Mouse (Mus musculus): Measurements from ENCODE around the gene Cryba4.
A peak's percentile ranks its signal among the peaks of the same experiment; 100 is the strongest.

Gene Cryba4

GRCm38 (mm10) chr5:112266011-112266777, 13.9 kb upstream of the Cryba4 start:
- DNase-seq (ENCODE audit: low read depth, low spot score), result peak; percentile 33

- peak; percentile 79 for DNase-seq (ENCODE audit: low read depth, low spot score)
These were observed 13.2 kb upstream of the Cryba4 start for GRCm38 (mm10) chr5:112265515-112265914.

- DNase-seq (ENCODE audit: low read depth, low spot score), result no peak
These were observed 12.8 kb upstream of the Cryba4 start for GRCm38 (mm10) chr5:112265110-112265509.

DNA sequence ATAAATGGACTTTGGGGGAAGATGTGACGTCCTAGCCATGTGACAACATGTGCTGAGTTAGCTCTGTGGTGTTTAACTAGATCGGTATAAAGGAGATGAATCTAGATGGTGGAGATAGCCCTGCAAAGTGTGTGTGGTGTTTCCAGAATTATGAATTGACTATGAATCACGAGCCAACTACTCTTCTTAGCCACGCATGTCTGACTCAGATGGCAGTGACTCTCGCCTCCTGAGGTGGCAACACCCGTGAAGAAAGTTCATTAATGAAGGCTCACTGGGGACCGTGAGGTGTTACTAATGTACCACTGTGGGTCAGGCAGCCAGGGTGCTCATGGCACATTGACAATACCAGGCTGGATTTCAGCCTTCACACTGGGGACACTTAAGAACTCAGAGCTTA, 11.8 kb upstream of the Cryba4 start:
- no peak for DNase-seq (ENCODE audit: low read depth, low spot score)

DNA sequence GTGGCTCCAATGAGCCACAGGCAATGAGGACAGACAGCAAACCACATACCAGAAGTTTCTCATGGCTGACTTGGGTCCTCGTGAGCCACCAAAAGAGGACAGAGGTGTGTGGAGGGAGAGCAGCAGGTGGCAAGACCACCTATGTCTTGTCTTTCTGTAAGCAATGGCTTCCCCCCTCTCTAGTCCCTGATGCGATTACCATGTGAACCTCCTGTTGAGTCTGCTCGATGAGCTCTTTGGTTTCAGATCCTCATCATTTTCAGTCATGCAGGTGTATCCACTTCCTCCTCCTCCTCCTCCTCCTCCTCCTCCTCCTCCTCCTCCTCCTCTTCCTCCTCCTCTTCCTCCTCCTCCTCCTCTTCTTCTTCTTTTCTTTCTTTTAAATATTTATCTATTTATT, 8.5 kb upstream of the Cryba4 start:
- no peak for DNase-seq (ENCODE audit: low read depth, low spot score)

GRCm38 (mm10) chr5:112259862-112260650, 7.7 kb upstream of the Cryba4 start:
- DNase-seq (ENCODE audit: low read depth, low spot score), result no peak

- no peak for DNase-seq (ENCODE audit: low read depth, low spot score)
These were observed 5.6 kb upstream of the Cryba4 start for GRCm38 (mm10) chr5:112257896-112258295.

DNA sequence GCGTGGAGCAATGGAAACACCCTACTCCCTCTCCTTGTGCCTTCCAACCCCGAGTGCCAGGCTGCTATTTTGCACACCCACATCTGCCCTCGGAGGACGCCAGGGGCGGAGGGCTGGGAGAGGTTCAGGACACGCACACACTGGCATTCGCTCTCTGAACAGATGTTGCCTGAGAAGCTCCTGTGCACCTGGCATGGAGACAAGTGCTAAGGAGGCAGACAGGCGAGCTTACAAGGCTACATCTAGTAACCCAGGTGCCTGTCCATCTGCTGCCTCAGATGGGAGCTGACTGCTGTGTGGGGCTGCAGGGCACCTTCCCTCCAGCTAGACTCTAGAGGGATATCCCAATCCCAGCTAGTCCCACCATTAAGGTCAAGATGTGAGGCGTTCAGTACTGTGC, 4.1 kb upstream of the Cryba4 start:
- DNase-seq (ENCODE audit: low read depth, low spot score), result no peak

DNA sequence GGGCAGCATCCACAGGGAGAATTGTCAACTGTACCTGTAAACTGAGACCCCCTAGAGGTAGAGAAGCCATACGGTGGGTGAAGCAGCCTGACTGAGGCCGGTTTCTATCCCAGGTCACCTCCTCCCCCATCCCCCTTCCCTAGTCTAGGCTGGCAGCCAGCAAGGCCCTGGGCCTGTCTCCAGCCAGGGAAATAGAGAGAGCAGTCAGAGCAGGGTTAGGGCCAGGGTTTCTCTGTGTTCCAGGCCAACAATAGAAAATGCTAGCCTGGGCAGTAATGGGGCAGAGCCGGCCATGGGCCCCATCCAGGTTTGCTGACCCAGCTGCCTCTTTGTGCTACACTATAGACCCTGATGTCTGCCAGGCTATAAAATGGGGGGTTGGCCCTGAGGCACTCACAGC, 3.1 kb upstream of the Cryba4 start, which contains the start of gene Crybb1:
TSS of gene Crybb1 (plus strand) at position 390 of the 400 bp plus-strand sequence.
- no peak for DNase-seq (ENCODE audit: low read depth, low spot score)

GRCm38 (mm10) chr5:112254282-112254806, 2.0 kb upstream of the Cryba4 start:
- no peak for DNase-seq (ENCODE audit: low read depth, low spot score)

- peak; percentile 67 for DNase-seq (ENCODE audit: low read depth, low spot score)
These were observed 851 bp upstream of the Cryba4 start for GRCm38 (mm10) chr5:112253169-112253568.

DNA sequence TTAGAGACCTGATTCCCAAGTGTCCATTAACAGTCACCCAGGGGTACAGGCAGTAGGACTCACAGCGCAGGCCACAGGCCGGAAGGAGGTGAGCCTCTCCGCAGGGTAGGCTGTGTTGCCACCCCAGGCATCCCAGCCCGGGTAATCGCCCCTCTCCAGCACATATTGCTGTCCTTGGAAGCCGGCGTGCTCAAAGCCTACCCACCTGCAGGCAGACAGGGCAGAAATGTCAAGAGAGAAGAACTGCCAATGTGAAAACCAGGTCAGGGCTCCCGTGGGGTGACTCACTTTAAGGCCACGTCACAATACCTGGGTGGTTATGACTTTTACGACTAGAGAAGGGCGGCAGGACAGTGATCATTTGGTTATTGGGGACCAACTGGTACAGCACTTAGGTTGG, 3.2 kb downstream of the Cryba4 start:
- no peak for DNase-seq (ENCODE audit: low read depth, low spot score)

DNA sequence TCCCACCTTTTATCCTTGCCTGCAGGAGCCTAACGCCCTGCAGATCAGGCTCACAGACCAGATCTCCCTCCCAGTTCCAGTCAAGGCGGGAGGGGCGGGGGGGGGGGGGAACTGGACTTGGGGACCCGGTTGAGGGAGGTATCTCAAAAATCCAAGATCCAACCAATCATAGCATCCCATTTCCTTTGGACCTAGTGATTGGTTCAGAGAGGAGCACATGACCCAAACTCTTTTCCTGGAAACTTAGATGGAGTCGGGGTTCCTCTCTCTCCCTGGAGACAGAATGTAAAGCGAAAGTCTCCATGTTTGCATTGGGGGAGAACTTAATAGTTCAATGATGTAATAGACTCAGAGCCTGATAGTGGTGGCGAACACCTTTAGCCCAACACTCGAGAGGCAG, 4.9 kb downstream of the Cryba4 start:
- DNase-seq (ENCODE audit: low read depth, low spot score), result peak; percentile 46

GRCm38 (mm10) chr5:112244890-112245615, 7.3 kb downstream of the Cryba4 start:
- peak; percentile 39 for DNase-seq (ENCODE audit: low read depth, low spot score)

- no peak for DNase-seq (ENCODE audit: low read depth, low spot score)
These were observed 8.1 kb downstream of the Cryba4 start for GRCm38 (mm10) chr5:112244275-112244562.

DNA sequence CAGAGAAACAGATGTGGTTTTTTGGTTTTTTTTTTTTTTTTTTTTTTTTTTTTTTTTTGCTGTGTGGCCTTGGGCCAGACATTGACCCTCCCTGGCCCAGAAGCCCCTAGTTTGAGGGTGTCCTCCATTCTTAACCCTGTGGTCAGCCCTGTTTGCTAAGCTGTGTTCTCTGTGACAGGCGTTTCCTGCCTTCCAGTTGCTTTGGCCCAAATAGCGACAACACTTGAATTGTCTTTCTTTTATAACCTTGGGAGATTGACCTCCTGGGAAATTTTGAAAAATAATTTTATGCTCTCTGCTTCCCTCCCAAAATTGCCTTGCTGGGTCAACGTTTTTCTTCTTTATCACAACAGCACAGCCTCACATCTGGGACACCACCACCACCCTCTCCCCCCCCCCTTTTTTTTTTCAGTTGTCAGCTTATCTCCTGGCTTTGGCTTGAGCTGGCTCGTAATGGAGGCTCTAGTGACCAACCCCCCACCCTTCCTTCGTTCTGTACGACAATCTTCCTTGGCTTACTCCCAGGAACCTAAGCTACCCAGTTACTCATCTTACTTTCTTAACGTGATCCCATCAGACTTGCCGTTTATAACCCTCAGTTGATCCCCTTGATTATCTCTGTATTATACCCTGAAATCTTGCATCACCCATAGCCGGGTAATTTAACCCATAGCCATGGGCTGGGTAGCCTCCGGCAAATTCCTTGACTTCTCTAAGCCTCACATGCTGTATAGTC, 8.6 kb downstream of the Cryba4 start:
- DNase-seq (ENCODE audit: low read depth, low spot score), result no peak

DNA sequence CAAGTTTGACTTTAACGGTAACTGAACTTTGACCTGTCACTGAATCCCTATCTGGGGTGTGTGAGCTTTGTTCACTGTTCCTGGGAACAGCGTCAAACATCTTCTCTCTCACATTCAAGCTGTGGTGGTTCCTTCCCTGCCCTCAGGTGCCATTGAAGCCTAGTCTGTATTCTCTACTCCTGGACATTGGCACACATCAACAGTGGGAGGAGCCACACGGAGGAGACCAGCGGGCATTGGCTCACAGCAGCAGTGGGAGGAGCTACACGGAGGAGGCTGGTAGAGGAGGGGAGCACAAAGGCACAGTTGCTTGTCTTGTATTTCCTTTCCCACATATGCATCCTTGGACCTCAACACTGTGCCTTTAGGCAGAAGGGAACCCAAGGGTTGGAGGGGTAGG, 9.3 kb downstream of the Cryba4 start:
- DNase-seq (ENCODE audit: low read depth, low spot score), result peak; percentile 73

DNA sequence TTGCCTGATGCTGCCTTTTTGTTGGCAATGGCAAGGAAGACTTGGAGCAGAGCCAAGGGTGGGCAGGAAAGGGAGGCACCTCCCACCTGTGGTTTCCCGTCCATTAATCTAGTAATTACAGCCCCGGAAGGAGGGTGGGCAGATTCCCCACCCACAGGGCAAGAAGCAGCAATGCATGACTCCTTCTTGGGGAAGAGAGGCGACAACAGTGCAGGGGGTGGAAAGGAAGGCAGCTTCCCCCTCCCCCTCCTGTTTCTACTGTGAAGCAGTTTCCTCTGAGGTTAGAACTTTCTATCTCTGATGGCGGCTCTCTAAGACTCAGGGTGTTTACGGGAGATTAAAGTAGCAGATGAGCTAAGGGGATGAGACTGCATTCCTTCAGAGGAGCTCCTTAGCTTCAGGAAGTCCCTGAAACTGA, 9.9 kb downstream of the Cryba4 start:
- DNase-seq (ENCODE audit: low read depth, low spot score), result no peak

DNA sequence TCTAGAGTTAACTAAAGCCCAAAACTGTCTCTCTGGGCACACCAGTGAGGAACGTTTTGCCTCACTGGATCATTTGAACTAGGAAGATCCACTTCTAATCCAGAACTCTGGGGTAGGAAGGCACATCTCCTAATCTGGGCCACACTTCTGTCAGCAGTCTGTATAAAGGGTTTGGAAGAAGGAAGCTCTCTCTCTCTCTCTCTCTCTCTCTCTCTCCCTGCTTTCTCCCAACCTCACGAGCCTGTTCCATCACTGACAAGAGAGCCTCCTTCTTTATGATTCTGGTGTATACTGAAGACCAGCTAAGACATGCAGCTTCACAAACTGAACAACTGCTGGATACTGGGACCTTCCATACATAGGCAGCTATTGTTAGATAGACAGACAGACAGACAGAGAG, 10.5 kb downstream of the Cryba4 start:
- no peak for DNase-seq (ENCODE audit: low read depth, low spot score)

DNA sequence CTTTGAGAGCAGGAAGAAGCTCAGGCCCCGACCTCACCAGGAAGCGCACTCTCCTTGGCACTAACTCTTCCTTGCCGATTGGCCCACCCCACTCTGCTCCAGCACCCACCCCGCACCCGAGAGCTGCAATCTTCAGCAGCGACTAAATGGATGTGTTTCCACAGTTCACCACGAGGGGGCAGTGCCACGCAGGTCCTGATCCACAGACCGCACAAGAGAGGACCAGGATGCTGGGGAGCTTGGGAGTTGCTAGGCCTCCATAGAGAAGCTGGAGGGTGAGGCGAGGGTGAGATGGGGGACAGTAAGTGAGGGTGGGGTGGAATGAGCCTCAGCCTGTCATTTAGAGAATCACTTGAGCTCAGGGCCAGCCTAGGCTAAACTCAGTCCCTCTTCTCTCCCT, 11.6 kb downstream of the Cryba4 start:
- peak; percentile 91 for DNase-seq (ENCODE audit: low read depth, low spot score)

DNA sequence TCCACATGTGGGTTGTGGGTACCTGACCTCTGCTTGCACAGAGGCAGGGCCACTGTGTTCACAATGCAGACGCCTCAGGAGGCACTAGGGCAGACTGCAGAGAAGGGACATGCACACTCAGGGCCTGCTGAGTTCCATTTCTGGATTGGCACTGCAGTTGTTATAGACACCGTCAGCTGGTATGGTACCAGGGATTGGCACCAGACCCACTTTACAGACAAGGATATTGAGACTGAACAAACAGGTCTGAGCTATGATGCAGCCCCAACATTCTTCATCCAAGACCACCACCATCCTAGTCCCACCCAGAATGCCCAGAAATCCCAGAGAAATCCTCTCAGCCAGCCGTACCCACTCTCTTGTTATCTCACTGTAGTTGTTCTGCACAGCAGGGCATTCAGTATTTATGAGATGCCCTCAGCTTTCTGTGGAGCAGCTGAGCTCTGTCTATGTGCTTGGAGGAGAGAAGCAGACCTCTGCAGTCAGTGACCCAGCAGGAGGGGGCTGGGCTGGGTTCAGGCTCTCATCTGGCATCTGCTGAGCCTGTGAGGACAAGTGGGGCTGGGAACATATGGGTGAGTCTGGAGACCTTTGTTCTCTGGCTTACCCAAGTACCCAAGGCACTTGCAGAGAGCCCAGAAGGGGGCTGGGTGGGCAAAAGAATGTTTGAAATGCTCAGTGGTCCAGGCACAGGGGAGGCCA, 13.4 kb downstream of the Cryba4 start:
- DNase-seq (ENCODE audit: low read depth, low spot score), result no peak

Measured in ZHBTc4 (cell line).